9 mouse cellular contexts compared by ENCODE assay signal in the genomic region with DNA sequence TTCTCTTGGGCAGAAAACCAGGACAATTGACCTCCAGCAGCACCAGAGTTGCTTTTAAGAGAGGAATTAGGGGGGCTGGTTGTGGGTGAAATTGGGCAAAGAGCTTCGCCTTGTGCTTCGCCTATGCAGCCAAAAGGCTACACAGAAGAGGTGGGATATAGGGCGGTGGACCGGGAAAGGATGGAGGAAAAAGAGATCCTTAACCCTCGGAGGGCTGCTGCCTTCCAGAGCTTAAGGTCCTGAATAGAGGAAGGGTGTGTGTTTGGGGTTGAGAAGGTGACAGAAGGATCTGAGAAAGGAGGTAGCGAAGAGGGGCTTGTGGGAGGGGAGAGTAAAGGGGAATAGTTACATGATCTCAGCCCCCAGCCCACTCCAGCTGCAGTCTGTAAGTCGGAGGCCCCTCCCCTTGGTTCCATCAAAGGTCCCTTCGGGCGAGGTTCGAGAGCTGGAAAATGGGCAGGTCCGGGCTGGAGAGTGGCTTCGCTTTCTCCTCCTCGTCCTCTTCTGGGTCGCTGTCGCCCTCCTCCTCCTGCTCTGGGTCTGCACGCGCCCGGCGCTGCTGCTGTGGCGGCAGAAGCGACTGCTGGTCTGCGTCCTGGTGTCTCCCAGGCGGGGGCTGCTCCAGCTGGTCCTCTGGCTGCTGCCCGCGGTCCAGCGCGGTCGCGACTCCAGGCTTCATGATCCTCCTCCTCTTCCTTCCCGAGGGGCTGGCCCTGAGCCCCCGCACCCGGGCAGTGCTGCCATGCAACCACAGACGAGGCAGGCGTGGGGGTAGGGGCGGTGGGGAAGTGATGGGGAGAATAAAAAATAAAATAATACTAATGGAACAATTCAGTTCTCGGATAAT. TPM values are rescaled to one million over a fixed set of nuclear protein-coding genes. Genes with fewer than 3 reads are reported as not detected.
DNase-seq lines count a peak whose midpoint lies in the region; ATAC-seq lines count a peak whose summit lies in the region.
"Had no signal": no experiment of that assay in that cellular context is flagged by ENCODE, and none has a peak within 500 bp of the region (broad histone marks: within the 10 kb centered on the region; RNA-seq: fewer than 3 reads in every experiment).

No protein-coding gene starts in this region.

- H3K4me3 ChIP-seq in intestine, embryonic 15.5 days (replicated peaks): peak overlapping the region; percentile 25
- peak overlapping the region; percentile 49 for H3K4me3 ChIP-seq in midbrain, embryonic 12.5 days
- H3K4me3 ChIP-seq: erythroblast, embryonic 14.5 days had no signal

- H3K27ac ChIP-seq in intestine, embryonic 15.5 days: no peak overlapping the region
- H3K27ac ChIP-seq in midbrain, embryonic 12.5 days (replicated peaks): peak overlapping the region; percentile 50

- H3K9ac ChIP-seq in intestine, embryonic 15.5 days: no peak overlapping the region
- H3K9ac ChIP-seq in midbrain, embryonic 12.5 days (replicated peaks): peak overlapping the region; percentile 62

- no peaks in the 10 kb centered on the region for H3K9me3 ChIP-seq in intestine, embryonic 15.5 days
- no peaks in the 10 kb centered on the region for H3K9me3 ChIP-seq in midbrain, embryonic 12.5 days

- 4% methylated on average over 36 of the region's 36 CpGs for WGBS in intestine, embryonic 15.5 days
- 2% methylated on average over 34 of the region's 36 CpGs for WGBS in midbrain, embryonic 12.5 days

- peaks cover 35% of the 10 kb centered on the region for H3K27me3 ChIP-seq in intestine, embryonic 15.5 days (replicated peaks)
- H3K27me3 ChIP-seq in midbrain, embryonic 12.5 days: peaks cover 47% of the 10 kb centered on the region

- ATAC-seq in cerebellum, adult (ENCODE audit: insufficient number of reproducible peaks, low FRiP score, low TSS enrichment): peak; percentile 34; the same call in 1 of the 2 replicates
- peak; percentile 39 for ATAC-seq in intestine, embryonic 15.5 days
- peak; percentile 77 for ATAC-seq in midbrain, embryonic 12.5 days (ENCODE audit: low FRiP score, low read depth)

- no peak for DNase-seq in cerebellum, adult 11 months
- peak; percentile 12 for DNase-seq in 3134 (ENCODE audit: extremely low read depth, insufficient read length, low spot score)
- peak; percentile 53 for DNase-seq in embryo, embryonic 11 days
- DNase-seq in T-cell, adult 2 months (ENCODE audit: low spot score): no peak
- no peak for DNase-seq in gastrocnemius, adult 18-20 months (ENCODE audit: low spot score)

- peaks cover 13% of the 10 kb centered on the region for H3K4me1 ChIP-seq in intestine, embryonic 15.5 days (replicated peaks)
- peaks cover 20% of the 10 kb centered on the region for H3K4me1 ChIP-seq in midbrain, embryonic 12.5 days

- peak overlapping the region; percentile 59 for H3K4me2 ChIP-seq in intestine, embryonic 15.5 days (replicated peaks)
- H3K4me2 ChIP-seq in midbrain, embryonic 12.5 days (replicated peaks): peak overlapping the region; percentile 86

- H3K36me3 ChIP-seq in intestine, embryonic 15.5 days: no peaks in the 10 kb centered on the region
- H3K36me3 ChIP-seq in midbrain, embryonic 12.5 days: no peaks in the 10 kb centered on the region

RNA-seq across cellular contexts. Expression of a gene that starts 0.8 kb away (rescaled TPM):
- 0.37 and 0.38 TPM in 2 replicates for polyA plus RNA-seq in intestine, embryonic 15.5 days (2015; fragmentation: Nextera tagmentation; extraction: Ambion mirVana)
- polyA plus RNA-seq in midbrain, embryonic 12.5 days (2016; fragmentation: Nextera tagmentation; extraction: Ambion mirVana): 0.96 and 1.3 TPM in 2 replicates
- under 1 TPM; 0.24 to 0.62 TPM for total RNA-seq in gastrocnemius, adult 18-20 months (2021)
- polyA plus RNA-seq: erythroblast, embryonic 14.5 days had no signal

RNA-seq across cellular contexts. Expression of a gene that starts 47.1 kb away (rescaled TPM):
- 16.5 TPM in 2 replicates for polyA plus RNA-seq in intestine, embryonic 15.5 days (2015; fragmentation: Nextera tagmentation; extraction: Ambion mirVana)
- polyA plus RNA-seq in midbrain, embryonic 12.5 days (2016; fragmentation: Nextera tagmentation; extraction: Ambion mirVana): 30.3 and 31.4 TPM in 2 replicates
- 10 to 100 TPM; 18.5 to 21.9 TPM for total RNA-seq in gastrocnemius, adult 18-20 months (2021)

Comparison
In these comparisons a context has a peak if more than half of its experiments do, and no peak if none do; other contexts are left out.
1. DNase-seq: peak in 3134 (single experiment) and embryo, embryonic 11 days (single experiment); none in cerebellum, adult 11 months (single experiment), T-cell, adult 2 months (single experiment) and gastrocnemius, adult 18-20 months (single experiment).
2. Peak in every context shown above with its lines, with median percentiles within 50 percentile points of each other: ATAC-seq.